Mouse (Mus musculus): ENCODE measurements at regions not wholly inside any gene's neighbourhood (a gene's known extent, or its start where the extent isn't known, plus 50 kb on each side); places are given as distances from the start of the nearest gene placed in this dataset.

GRCm38 (mm10) chr14:74201710-74202109 lies 438.9 kb upstream of the Htr2a start:
- Histone ChIP-seq H3K27ac (ENCODE audit: insufficient read depth, low read depth, low read length) (no peak overlapping the region), H3K4me3 (ENCODE audit: insufficient read depth, low read depth, low read length) (no peak overlapping the region), H3K4me1 (ENCODE audit: control insufficient read depth, insufficient read depth, low read length) (no peaks in the 10 kb centered on the region)
- TF ChIP-seq CTCF (IDR thresholded peaks at IDR 0.05; ENCODE audit: insufficient read depth, low read depth, low read length): no peak
- 95% methylated on average over 2 of the region's 2 CpGs for WGBS

- TF ChIP-seq POLR2A (IDR thresholded peaks at IDR 0.05; ENCODE audit: insufficient read depth, low read depth, low read length) (no peak), CTCF (IDR thresholded peaks at IDR 0.05; ENCODE audit: insufficient read depth, low read depth, low read length) (no peak)
- Histone ChIP-seq H3K27ac (ENCODE audit: insufficient read depth, low read depth, low read length) (no peak overlapping the region), H3K4me1 (ENCODE audit: control insufficient read depth, insufficient read depth, low read length) (no peaks in the 10 kb centered on the region), H3K4me3 (ENCODE audit: insufficient read depth, low read depth, low read length) (no peak overlapping the region)
- 86% methylated on average over 1 of the region's 1 CpGs for WGBS
These were observed 435.6 kb upstream of the Htr2a start for GRCm38 (mm10) chr14:74205011-74205410.

DNA sequence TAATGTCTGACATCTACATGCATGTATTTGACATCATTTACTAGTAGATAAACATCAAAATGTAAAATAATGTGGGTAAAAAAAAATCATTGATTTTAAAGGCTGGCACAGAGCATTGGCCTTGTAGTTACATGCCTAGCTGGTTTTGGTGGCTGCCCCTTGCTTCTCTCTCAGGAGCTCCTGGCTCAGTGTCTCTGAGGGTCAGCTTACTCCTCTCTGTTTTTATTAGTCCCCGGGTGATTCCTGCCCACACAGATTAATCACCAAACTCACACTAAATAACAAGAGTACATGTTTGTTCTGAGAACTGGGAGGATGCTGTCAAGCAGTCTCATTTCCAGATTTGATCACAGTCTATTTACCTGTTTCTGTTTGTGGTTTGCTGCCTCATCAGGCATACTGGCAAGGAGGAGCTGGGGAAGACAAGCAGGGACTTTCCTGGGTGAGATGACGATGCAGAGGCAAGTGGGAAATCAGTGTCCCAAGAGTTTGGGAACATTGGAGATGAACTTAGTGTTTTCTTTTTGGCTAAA lies 422.7 kb upstream of the Htr2a start:
- WGBS: 59% methylated on average over 2 of the region's 2 CpGs
- Histone ChIP-seq H3K4me3 (ENCODE audit: insufficient read depth, low read depth, low read length) (no peak overlapping the region), H3K27ac (ENCODE audit: insufficient read depth, low read depth, low read length) (no peak overlapping the region), H3K4me1 (ENCODE audit: control insufficient read depth, insufficient read depth, low read length) (no peaks in the 10 kb centered on the region; the same call in 1 of the 2 replicates)
- TF ChIP-seq POLR2A (IDR thresholded peaks at IDR 0.05; ENCODE audit: insufficient read depth, low read depth, low read length) (no peak), CTCF (IDR thresholded peaks at IDR 0.05; ENCODE audit: insufficient read depth, low read depth, low read length) (no peak)

DNA sequence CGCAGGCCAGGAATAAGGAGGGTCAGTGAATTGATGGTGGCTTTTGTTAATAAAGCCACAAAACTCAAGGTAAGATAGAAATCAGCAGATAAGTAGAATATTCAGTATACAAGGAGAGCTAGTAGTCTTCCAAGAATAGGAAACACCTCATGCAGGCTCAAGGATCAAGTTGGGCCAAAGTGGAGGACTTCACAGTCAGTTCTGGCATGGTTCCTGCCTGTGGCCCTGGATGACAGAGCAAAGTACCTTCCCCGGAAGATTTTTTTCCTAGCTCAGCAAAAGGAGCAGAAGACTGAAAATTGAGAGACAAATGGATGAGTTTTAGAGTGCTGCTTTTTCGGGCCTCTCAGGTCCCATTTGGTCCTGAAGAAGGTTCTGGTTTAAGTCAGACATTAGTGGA lies 420.9 kb upstream of the Htr2a start:
- H3K4me3 ChIP-seq (ENCODE audit: insufficient read depth, low read depth, low read length): no peak overlapping the region
- H3K4me1 ChIP-seq (ENCODE audit: control insufficient read depth, insufficient read depth, low read length): no peaks in the 10 kb centered on the region; the same call in 1 of the 2 replicates
- no peak overlapping the region for H3K27ac ChIP-seq (ENCODE audit: insufficient read depth, low read depth, low read length)
- TF ChIP-seq POLR2A (IDR thresholded peaks at IDR 0.05; ENCODE audit: insufficient read depth, low read depth, low read length) (no peak), CTCF (IDR thresholded peaks at IDR 0.05; ENCODE audit: insufficient read depth, low read depth, low read length) (no peak)
- 96% methylated on average over 3 of the region's 3 CpGs for WGBS

- Histone ChIP-seq H3K4me3 (ENCODE audit: insufficient read depth, low read depth, low read length) (no peak overlapping the region), H3K4me1 (ENCODE audit: control insufficient read depth, insufficient read depth, low read length) (no peaks in the 10 kb centered on the region; the same call in 1 of the 2 replicates), H3K27ac (ENCODE audit: insufficient read depth, low read depth, low read length) (no peak overlapping the region)
- 59% methylated on average over 1 of the region's 1 CpGs for WGBS
- TF ChIP-seq CTCF (IDR thresholded peaks at IDR 0.05; ENCODE audit: insufficient read depth, low read depth, low read length) (no peak), POLR2A (IDR thresholded peaks at IDR 0.05; ENCODE audit: insufficient read depth, low read depth, low read length) (no peak)
These were observed 418.5 kb upstream of the Htr2a start for GRCm38 (mm10) chr14:74222093-74222492.

DNA sequence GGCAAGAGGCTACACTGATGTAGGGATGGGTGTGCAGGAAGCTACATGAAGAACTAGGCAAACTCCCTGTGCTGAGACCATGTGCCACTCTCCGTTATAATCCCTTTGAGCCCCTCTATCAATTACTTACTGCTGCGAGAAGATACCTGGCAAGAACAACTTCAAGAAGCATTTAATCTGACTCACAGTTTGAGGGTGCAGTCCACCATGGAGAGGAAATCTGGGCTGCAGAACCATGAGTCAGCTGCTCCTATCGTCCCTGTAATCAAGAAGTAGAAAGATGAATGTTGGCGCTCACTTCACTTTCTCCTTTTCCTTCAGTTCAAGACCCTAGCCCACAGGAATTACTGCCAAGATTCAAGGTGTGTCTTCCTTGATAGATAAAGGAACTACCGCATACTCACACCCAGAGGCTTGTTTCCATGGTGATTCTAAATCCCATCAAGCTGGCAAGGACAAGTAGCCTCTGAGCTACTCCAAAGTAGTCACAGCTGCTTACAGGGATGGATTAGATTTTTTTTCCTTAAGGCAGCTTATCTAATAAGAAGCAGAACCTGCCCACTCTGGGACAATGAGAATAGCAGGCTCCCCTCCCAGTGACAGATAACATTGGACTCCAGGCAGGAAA lies 411.0 kb upstream of the Htr2a start:
- no peak for TF ChIP-seq POLR2A (IDR thresholded peaks at IDR 0.05; ENCODE audit: insufficient read depth, low read depth, low read length)
- no peak for TF ChIP-seq CTCF (IDR thresholded peaks at IDR 0.05; ENCODE audit: insufficient read depth, low read depth, low read length)
- WGBS: 78% methylated on average over 5 of the region's 5 CpGs
- H3K4me3 ChIP-seq (ENCODE audit: insufficient read depth, low read depth, low read length): no peak overlapping the region

DNA sequence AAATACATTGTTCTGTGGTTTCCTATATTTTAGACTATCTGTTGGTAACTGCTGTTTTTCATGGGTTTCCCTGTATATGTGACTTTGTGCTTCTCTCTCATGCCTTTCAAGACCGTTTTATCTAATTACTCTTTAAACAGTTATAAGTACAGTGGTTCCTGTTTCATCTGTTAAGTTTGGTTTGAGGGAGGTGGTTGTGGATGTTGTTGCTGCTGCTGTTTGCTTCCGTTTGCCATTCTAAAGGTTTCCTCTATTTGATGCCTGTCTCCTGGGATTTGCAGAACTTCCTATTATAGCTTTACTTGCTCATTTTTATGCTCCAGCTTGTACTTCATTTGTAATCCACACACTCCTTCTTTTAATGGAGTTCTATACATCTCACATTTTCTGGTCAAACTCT lies 400.4 kb upstream of the Htr2a start:
- Histone ChIP-seq H3K4me1 (ENCODE audit: control insufficient read depth, insufficient read depth, low read length) (no peaks in the 10 kb centered on the region), H3K4me3 (ENCODE audit: insufficient read depth, low read depth, low read length) (no peak overlapping the region), H3K27ac (ENCODE audit: insufficient read depth, low read depth, low read length) (no peak overlapping the region)
- TF ChIP-seq CTCF (IDR thresholded peaks at IDR 0.05; ENCODE audit: insufficient read depth, low read depth, low read length) (no peak), POLR2A (IDR thresholded peaks at IDR 0.05; ENCODE audit: insufficient read depth, low read depth, low read length) (no peak)
- 73% methylated on average over 2 of the region's 2 CpGs for WGBS

More for the DNA sequence above, 411.0 kb upstream of the Htr2a start:
- Histone ChIP-seq H3K4me1 (ENCODE audit: control insufficient read depth, insufficient read depth, low read length) (no peaks in the 10 kb centered on the region), H3K27ac (ENCODE audit: insufficient read depth, low read depth, low read length) (no peak overlapping the region)

GRCm38 (mm10) chr14:74249263-74249878 lies 391.3 kb upstream of the Htr2a start:
- TF ChIP-seq CTCF (IDR thresholded peaks at IDR 0.05; ENCODE audit: insufficient read depth, low read depth, low read length) (no peak), POLR2A (IDR thresholded peaks at IDR 0.05; ENCODE audit: insufficient read depth, low read depth, low read length) (no peak)
- Histone ChIP-seq H3K4me1 (ENCODE audit: control insufficient read depth, insufficient read depth, low read length) (no peaks in the 10 kb centered on the region), H3K4me3 (ENCODE audit: insufficient read depth, low read depth, low read length) (no peak overlapping the region), H3K27ac (ENCODE audit: insufficient read depth, low read depth, low read length) (no peak overlapping the region)
- 78% methylated on average over 5 of the region's 5 CpGs for WGBS

- 91% methylated on average over 2 of the region's 2 CpGs for WGBS
- Histone ChIP-seq H3K4me1 (ENCODE audit: control insufficient read depth, insufficient read depth, low read length) (no peaks in the 10 kb centered on the region), H3K4me3 (ENCODE audit: insufficient read depth, low read depth, low read length) (no peak overlapping the region), H3K27ac (ENCODE audit: insufficient read depth, low read depth, low read length) (no peak overlapping the region)
- TF ChIP-seq CTCF (IDR thresholded peaks at IDR 0.05; ENCODE audit: insufficient read depth, low read depth, low read length) (no peak), POLR2A (IDR thresholded peaks at IDR 0.05; ENCODE audit: insufficient read depth, low read depth, low read length) (no peak)
These were observed 390.6 kb upstream of the Htr2a start for GRCm38 (mm10) chr14:74250021-74250420.
